Mouse (Mus musculus): ENCODE measurements around the gene Rpl37.
A peak's percentile ranks its signal among the peaks of the same experiment; 100 is the strongest.

Rpl37 gene

DNA sequence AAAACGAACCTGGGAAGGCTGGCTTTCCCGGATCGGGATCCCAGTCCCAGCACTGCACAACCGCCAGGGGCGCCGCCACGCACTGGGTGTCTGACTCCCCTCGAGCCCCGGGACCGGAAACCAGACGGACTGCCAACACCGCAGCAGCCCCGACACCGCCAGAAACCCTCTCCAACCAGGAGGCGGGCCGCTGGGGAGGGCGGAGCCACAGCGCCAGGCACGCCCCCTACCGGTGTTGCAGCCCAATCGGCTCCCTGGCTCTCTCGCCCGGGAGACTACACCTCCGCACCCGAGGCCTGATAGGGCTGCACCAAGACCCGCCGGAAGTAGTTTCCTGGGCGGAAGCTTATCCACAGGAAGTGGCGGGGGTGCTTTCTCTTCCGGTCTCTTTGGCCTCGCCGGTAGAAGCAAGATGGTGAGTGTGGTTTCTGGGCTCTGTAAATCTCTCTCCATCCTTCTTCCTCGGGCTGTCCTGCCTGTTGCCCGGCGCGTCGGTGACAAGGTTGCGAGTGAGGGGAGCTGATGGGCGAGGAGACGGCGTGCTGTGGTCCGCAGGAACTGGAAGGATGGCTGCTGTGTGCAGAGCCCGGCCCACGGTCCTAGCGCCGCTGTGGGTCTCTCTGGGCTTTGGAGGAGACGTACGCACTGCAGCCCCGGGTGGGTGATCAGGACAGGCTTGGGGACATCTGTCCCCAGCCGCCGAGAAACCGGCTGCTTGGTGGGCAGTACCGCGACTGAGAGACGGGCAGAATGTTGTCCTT, at the start of gene Rpl37:
Gene Rpl37 (plus strand): TSS at position 376 of the 761 bp plus-strand sequence.
- DNase-seq (ENCODE audit: low spot score in 2 of 2) = peak; percentile 98 to 99

- DNase-seq (ENCODE audit: low spot score in 2 of 2) = no peak
These were observed 47.5 kb upstream of the Rpl37 start for GRCm38 (mm10) chr15:5068801-5069518.

DNA sequence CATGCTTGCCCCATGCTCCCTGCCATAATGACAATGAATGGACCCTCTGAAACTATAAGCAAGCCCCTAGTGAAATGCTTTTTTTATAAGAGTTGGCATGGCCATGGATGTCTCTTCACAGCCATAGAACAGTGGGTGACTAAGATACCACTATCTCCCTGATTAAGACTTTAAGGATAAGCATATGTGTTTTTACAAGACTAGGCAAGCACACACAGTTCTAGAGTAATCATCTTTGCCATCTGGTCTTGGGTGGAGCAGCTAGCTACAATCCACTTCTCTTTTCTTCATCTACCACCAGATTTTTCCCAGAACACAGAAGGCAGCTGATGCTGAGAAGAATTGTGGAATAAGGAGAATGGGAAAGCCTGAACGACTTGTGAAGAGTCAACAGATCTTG, 35.2 kb upstream of the Rpl37 start:
- DNase-seq (ENCODE audit: low spot score in 2 of 2) = no peak

GRCm38 (mm10) chr15:5086162-5086561, 30.3 kb upstream of the Rpl37 start:
- DNase-seq (ENCODE audit: low spot score in 2 of 2) = no peak

GRCm38 (mm10) chr15:5088850-5089608, 27.4 kb upstream of the Rpl37 start:
- no peak for DNase-seq (ENCODE audit: low spot score in 2 of 2)

DNA sequence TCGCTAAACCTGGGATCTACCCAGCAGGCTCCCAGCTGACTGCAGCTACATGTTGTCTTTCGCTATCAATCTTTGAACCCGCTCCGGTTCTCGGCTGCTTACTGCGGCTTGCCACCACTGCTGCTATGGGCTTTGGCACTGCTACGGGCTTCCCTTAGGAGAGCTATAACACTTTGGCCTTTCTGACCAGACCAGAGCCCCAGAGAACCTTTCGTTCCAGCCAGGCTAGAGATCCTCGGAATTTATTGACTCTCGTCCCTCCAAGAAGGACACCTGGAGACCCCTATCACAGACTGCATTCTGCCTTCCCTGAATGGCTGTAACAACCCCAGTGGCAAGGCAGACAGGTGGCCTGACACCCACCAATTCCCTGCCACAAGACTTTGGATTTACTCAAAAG, 26.3 kb upstream of the Rpl37 start:
- DNase-seq (ENCODE audit: low spot score in 2 of 2) = no peak

- DNase-seq (ENCODE audit: low spot score in 2 of 2) = no peak
These were observed 20.7 kb upstream of the Rpl37 start for GRCm38 (mm10) chr15:5095534-5096301.

DNA sequence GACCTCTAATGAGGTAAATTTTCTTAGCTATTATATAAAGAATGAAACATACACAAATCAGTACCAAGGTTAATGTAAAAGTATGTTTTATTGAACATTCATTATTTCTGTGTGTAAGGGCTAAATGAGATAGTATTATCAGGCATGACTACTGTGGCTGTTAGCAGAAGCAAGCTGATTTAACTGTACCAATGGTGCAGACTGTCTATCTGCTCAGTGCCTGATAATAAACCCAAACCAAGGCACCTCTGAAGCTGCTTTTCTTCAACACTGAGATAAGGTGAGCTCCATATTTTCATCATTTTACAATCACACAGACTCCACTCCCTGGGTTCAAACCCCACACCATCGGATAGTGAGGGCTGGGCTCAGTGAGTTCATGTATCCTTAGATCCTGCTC, 19.1 kb upstream of the Rpl37 start:
- DNase-seq (ENCODE audit: low spot score in 2 of 2) = no peak

DNA sequence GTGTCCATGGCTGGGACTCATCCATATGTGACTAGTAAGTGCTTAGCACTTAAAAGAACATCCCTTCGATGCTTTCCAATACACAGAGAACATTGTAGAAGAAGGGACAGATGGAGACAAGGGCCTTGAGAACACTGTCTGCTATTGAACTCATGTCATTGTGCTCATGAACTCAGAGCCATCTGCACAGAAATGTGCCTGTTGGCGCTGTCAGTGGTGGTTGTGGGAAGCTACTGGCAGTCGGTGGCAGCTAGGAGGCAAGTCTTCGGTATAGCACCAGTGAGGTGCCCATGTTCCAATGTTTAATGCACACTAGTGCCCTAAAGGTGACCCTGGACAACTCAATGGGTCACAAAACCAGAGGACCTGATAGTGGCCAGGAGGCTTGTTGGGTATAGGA, 14.1 kb upstream of the Rpl37 start:
- no peak for DNase-seq (ENCODE audit: low spot score in 2 of 2)

GRCm38 (mm10) chr15:5105891-5106290, 10.6 kb upstream of the Rpl37 start:
- DNase-seq (ENCODE audit: low spot score in 2 of 2) = no peak

GRCm38 (mm10) chr15:5106293-5106692, 10.2 kb upstream of the Rpl37 start:
- no peak for DNase-seq (ENCODE audit: low spot score in 2 of 2)

DNA sequence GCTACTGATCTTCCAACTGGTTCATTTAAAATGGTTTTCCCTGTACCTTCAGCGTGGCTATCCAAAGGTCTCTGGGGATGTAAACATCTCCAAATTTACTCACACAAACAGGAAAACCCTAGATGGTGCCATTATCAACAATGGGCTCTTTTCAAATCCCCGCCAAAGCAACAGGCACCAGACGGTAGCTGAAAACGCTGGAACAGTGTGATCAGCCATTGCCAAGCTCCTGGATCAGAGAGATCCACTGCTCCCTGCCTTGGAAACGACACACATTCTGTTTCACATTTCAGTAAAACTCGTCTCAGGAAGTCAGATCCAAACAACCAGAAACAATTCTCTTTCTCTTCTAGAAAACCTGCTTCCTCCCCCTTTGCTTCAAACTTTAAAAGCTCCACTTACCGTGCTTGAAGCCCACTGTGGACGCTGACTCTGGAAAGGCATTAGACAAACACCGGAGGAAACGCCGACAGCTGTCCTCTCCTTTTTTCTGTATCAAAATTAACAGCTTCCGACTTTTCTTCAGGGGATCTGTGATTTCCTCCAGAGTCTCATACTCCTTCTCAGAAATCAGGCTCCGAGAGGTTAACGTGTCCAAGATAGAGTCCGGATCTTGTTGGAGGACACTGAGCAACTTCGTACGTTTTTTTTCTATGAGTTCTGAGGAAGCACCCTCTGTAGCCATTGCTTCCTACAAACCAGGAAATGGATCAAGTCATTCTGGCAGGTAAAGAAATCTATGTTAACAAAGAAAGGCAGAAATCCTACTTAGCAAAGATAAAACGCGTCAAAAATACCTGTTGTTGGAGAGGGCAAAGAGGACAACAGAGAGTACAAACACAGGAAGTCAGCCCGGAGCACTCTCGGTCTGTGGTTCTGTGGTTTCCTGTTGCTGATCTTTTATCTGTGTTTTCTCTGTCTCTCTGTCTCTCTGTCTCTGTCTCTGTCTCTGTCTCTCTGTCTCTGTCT, 8.5 kb upstream of the Rpl37 start, which contains the start of gene Card6:
Gene Card6 (minus strand): TSS at position 854 of the 969 bp plus-strand sequence.
- peak; percentile 77 to 80 for DNase-seq (ENCODE audit: low spot score in 2 of 2)

GRCm38 (mm10) chr15:5108655-5109040, 7.8 kb upstream of the Rpl37 start:
- no peak for DNase-seq (ENCODE audit: low spot score in 2 of 2)

DNA sequence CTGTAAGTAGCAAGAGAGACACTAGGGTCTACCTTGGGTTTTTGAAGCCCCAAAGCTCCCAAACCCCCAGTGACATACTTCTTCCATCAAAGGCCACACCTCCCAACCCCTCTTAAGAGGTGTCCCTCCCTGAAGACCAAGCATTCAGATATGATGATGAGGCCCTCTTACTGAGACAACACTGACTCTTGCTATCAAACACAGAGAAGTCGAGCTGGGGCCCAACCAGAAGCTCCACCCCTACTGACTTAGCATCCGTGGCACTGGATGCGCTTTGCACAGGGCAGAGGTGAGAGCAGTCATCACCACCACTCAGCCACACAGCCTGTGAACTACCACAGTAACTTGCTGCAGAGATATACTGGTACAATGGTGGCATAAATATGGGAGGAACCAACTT, 3.8 kb upstream of the Rpl37 start:
- DNase-seq (ENCODE audit: low spot score in 2 of 2) = no peak

DNA sequence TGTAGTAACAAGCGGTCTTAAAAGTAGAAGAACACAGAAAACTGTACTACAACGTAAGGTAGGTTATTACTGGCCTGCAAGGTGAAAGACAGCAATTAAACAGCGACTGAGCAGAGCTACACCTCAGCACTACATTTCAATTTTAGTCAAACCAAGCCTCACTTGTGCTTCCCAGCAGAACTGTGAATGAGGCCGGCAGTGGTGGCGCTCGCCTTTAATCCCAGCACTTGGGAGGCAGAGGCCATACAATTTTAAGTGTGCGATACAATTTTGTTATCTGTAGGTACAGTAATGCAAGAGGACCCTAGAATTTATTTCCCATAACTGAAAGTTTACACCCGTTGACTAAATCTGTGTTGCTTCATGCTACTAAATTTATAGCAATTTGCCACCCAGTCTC, 1.3 kb upstream of the Rpl37 start:
- DNase-seq (ENCODE audit: low spot score in 2 of 2) = no peak

- peak; percentile 42 to 50 for DNase-seq (ENCODE audit: low spot score in 2 of 2)
These were observed 671 bp downstream of the Rpl37 start for GRCm38 (mm10) chr15:5117031-5117601.

- DNase-seq (ENCODE audit: low spot score in 2 of 2) = no peak
These were observed 2.2 kb downstream of the Rpl37 start for GRCm38 (mm10) chr15:5118626-5119025.

- no peak for DNase-seq (ENCODE audit: low spot score in 2 of 2)
These were observed 2.7 kb downstream of the Rpl37 start for GRCm38 (mm10) chr15:5119192-5119591.

- DNase-seq (ENCODE audit: low spot score in 2 of 2) = no peak
These were observed 3.3 kb downstream of the Rpl37 start for GRCm38 (mm10) chr15:5119707-5120106.
